In genomic region chr12:41427464-41427863, GRCm38 (mm10) we compare ENCODE assay signal across 17 mouse cellular contexts. TPM values are rescaled to one million over a fixed set of nuclear protein-coding genes. Genes with fewer than 3 reads are reported as not detected.
DNase-seq lines count a peak whose midpoint lies in the region; ATAC-seq lines count a peak whose summit lies in the region.
"Had no signal": no experiment of that assay in that cellular context is flagged by ENCODE, and none has a peak within 500 bp of the region (broad histone marks: within the 10 kb centered on the region; RNA-seq: fewer than 3 reads in every experiment).

No protein-coding gene starts in this region.

- no peaks in the 10 kb centered on the region for H3K27me3 ChIP-seq in forebrain, embryonic 15.5 days
- no peaks in the 10 kb centered on the region for H3K27me3 ChIP-seq in kidney, embryonic 14.5 days (ENCODE audit: control insufficient read depth, insufficient read depth, low read length)
- H3K27me3 ChIP-seq: embryonic facial prominence, embryonic 13.5 days; liver, embryonic 13.5 days; neural tube, embryonic 15.5 days had no signal

- H3K9me3 ChIP-seq in forebrain, embryonic 15.5 days, result no peaks in the 10 kb centered on the region
- no peaks in the 10 kb centered on the region for H3K9me3 ChIP-seq in kidney, embryonic 14.5 days (ENCODE audit: control insufficient read depth, low read length)
- H3K9me3 ChIP-seq: embryonic facial prominence, embryonic 13.5 days; liver, embryonic 13.5 days; neural tube, embryonic 15.5 days had no signal

- H3K36me3 ChIP-seq in forebrain, embryonic 15.5 days, result no peaks in the 10 kb centered on the region
- H3K36me3 ChIP-seq in kidney, embryonic 14.5 days (ENCODE audit: control insufficient read depth, insufficient read depth, low read length), result no peaks in the 10 kb centered on the region
- H3K36me3 ChIP-seq: embryonic facial prominence, embryonic 13.5 days; liver, embryonic 13.5 days; neural tube, embryonic 15.5 days had no signal

- ATAC-seq in forebrain, embryonic 15.5 days (replicated peaks), result 0 out of 2 replicates have a peak, but pooled peaks have one; percentile 43
- no peak for ATAC-seq in kidney, embryonic 14.5 days (ENCODE audit: low FRiP score, low TSS enrichment)

- peak; percentile 1 to 2 for DNase-seq in heart, adult 9 months (ENCODE audit: low spot score in 2 of 2)
- no peak for DNase-seq in heart, postnatal 4 days
- DNase-seq in MN1 (ENCODE audit: low spot score), result peak; percentile 13
- DNase-seq in cerebellum, adult 18-20 months, result peak; percentile 45 to 66
- no peak for DNase-seq in frontal cortex, postnatal 25 days (ENCODE audit: low spot score in 2 of 2)
- no peak for DNase-seq in heart, adult 11 months
- DNase-seq: heart, adult 2 months; heart, postnatal 14 days; kidney, adult 8-10 months; liver, embryonic 13.5 days; lung, postnatal 14 days; right cerebral cortex, postnatal 25 days; thymus, postnatal 36 days had no signal

- 20% methylated on average over 5 of the region's 5 CpGs for WGBS in forebrain, embryonic 15.5 days
- 77% methylated on average over 5 of the region's 5 CpGs for WGBS in kidney, embryonic 14.5 days

- H3K4me1 ChIP-seq in forebrain, embryonic 15.5 days, result 0 out of 2 replicates have a peak, but pooled peaks cover 6% of the 10 kb centered on the region
- no peaks in the 10 kb centered on the region for H3K4me1 ChIP-seq in kidney, embryonic 14.5 days (ENCODE audit: control insufficient read depth, insufficient read depth, low read length)
- H3K4me1 ChIP-seq: embryonic facial prominence, embryonic 13.5 days; liver, embryonic 13.5 days; neural tube, embryonic 15.5 days had no signal

- no peak overlapping the region for H3K4me3 ChIP-seq in forebrain, embryonic 15.5 days
- H3K4me3 ChIP-seq in kidney, embryonic 14.5 days (ENCODE audit: low read length), result no peak overlapping the region
- H3K4me3 ChIP-seq: embryonic facial prominence, embryonic 13.5 days; heart, adult 2 months; liver, embryonic 13.5 days; neural tube, embryonic 15.5 days had no signal

- no peak overlapping the region for H3K27ac ChIP-seq in forebrain, embryonic 15.5 days (replicated peaks)
- H3K27ac ChIP-seq in kidney, embryonic 14.5 days (ENCODE audit: low read depth, low read length), result no peak overlapping the region
- H3K27ac ChIP-seq: embryonic facial prominence, embryonic 13.5 days; heart, adult 2 months; liver, embryonic 13.5 days; neural tube, embryonic 15.5 days had no signal

- no peak overlapping the region for H3K4me2 ChIP-seq in forebrain, embryonic 15.5 days (replicated peaks)
- H3K4me2 ChIP-seq in kidney, embryonic 14.5 days (replicated peaks; ENCODE audit: low read depth, low read length), result no peak overlapping the region
- H3K4me2 ChIP-seq: embryonic facial prominence, embryonic 13.5 days; liver, embryonic 13.5 days; neural tube, embryonic 15.5 days had no signal

- no peak overlapping the region for H3K9ac ChIP-seq in forebrain, embryonic 15.5 days (replicated peaks)
- H3K9ac ChIP-seq in kidney, embryonic 14.5 days (ENCODE audit: low read depth, low read length), result no peak overlapping the region
- H3K9ac ChIP-seq: embryonic facial prominence, embryonic 13.5 days; liver, embryonic 13.5 days; neural tube, embryonic 15.5 days had no signal

RNA-seq across cellular contexts. Expression of gene Lrrn3, which starts 58.8 kb away (rescaled TPM):
- under 1 TPM; 0.43 to 0.61 TPM for total RNA-seq in heart, postnatal 4 days (2021)
- polyA plus RNA-seq in forebrain, embryonic 15.5 days (2015; fragmentation: Nextera tagmentation; extraction: Ambion mirVana), result 73.4 and 76.1 TPM in 2 replicates
- polyA plus RNA-seq in kidney, embryonic 14.5 days (2014; fragmentation: Nextera tagmentation; extraction: Ambion mirVana), result 2.3 and 3.7 TPM in 2 replicates

Comparison
In these comparisons a context has a peak if more than half of its experiments do, and no peak if none do; other contexts are left out.
1. DNase-seq: peak in heart, adult 9 months (2 of 2), MN1 (single experiment) and cerebellum, adult 18-20 months (2 of 2); none in heart, postnatal 4 days (single experiment), frontal cortex, postnatal 25 days (0 of 2) and heart, adult 11 months (single experiment).
2. RNA of gene Lrrn3, which starts 58.8 kb away (polyA plus RNA-seq): 73.4 to 76.1 TPM in forebrain, embryonic 15.5 days; 2.3 to 3.7 TPM in kidney, embryonic 14.5 days; every median in the first group is over 10 times any median in the second.